Mouse (Mus musculus) bone marrow macrophage, adult 2 months (primary cell): ENCODE results near the gene Chrm4.

Experiments used
- CTCF ChIP-seq: IDR thresholded peaks from 2 replicates; pipeline ENCODE4 v1.5.1; 2012; ENCODE audit warnings: low read depth, mild to moderate bottlenecking, low read length, moderate library complexity
- POLR2A ChIP-seq: IDR thresholded peaks from 2 replicates; pipeline ENCODE4 v1.6.1; 2012; ENCODE audit warnings: mild to moderate bottlenecking, low read depth, low read length, borderline replicate concordance

DNA sequence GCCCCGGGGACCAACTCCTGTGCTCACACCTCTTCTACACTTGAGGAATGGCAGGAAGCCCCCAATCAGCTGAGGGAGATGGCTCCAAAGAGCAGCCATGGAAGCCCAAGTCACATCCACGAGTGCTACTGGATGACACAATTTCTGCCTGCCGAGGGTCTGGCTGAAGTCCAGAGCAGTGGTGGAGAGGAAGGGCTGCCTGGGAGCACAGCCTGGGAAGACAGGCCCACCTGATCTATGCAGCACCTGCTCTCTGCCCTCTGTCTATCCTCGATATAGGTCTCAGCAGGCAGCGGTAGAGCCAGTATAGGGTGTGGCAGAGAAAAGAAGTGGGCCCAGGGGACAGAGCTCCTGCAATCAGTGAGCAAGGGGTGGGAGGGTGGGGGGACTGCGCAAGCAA is 19.8 kb downstream of the Chrm4 start:
- TF ChIP-seq POLR2A (no peak), CTCF (no peak)
